Mouse (Mus musculus): Measurements from ENCODE around the gene Ube2g2. TPM values are rescaled to one million over a fixed set of nuclear protein-coding genes. Genes with fewer than 3 reads are reported as not detected.

Gene Ube2g2
- 10 to 100 TPM; 81.7 to 84.9 TPM for total RNA-seq (2021)
- long read RNA-seq, experiment 1, transcript Ube2g2-204 (6 exons, 2,031 nt), result major isoform, 118 of 156 reads
- long read RNA-seq, experiment 1, partial matches to known transcripts, result 34 of 156 reads
- long read RNA-seq, experiment 1, other reads (novel, unspliced or antisense), result 4 of 156 reads
- long read RNA-seq, experiment 2, transcript Ube2g2-204 (6 exons, 2,031 nt), result major isoform, 175 of 205 reads
- long read RNA-seq, experiment 2, partial matches to known transcripts, result 4 of 205 reads
- long read RNA-seq, experiment 2, other reads (novel, unspliced or antisense), result 26 of 205 reads

DNA sequence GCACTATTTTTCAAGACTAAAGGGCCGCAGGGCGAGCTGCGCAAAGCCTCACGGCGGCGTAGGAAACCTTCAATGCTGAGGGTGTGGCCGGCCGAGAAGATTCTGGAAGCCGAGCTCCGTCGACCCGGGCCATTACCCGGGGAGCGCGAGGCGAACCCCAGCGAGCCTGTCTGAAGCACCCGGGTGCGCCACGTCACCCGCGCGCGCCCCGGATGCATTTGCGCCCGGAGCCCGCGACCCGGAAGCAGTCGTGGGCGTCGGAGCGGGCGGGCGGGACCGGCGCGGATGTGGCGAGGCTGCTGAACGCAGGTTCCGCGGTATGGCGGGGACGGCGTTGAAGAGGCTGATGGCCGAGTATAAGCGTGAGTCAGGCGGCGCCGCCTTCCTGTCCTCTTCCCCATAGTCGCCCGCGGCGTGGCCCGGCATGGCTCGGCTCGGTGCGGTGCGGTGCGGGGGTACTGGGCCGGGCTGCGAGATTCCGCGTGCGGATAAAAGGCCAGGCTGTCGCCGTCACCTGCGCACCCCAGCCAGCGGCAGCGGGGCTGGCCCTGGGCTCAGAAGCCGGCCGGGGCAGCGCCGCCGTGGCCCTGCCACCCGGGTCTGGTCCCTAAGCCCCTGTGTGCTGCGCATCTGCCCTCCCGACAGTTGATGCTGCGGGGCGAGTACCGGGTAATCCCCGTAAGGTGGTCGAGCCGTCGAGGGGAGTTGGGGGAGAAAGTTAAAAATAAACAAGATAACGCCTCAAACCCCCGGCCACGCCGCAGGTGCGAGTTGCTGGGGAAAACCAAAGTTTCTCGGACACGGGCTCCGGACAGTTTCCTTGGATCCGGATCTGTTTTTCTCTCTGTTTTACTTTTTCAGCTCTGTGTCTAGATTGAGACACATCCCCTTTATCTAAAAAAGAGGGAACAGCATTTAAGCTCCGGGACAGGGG, at the start of gene Ube2g2:
TSS of gene Ube2g2 (plus strand) at position 221 of the 934 bp plus-strand sequence.
- DNase-seq, result peak; percentile 93

DNA sequence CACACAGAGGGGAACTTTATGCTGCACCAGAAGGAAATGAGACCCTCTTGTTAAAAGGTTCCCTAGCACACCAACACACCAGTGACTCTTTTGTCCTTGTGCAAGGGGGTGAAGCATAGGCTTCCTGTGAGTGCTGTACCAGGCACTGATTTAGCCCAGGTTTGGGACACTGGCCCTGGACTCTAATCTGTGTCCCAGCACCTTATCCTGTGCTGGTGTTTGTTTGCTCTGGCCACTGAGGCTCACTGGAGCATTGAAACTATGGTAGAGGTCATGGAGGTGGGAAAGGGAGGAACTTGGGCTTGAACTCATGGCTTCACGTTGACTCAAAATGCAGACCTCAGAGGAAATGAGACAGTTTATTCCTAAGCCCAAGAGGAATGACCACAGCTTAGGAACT, 48.9 kb upstream of the Ube2g2 start:
- DNase-seq, result no peak

DNA sequence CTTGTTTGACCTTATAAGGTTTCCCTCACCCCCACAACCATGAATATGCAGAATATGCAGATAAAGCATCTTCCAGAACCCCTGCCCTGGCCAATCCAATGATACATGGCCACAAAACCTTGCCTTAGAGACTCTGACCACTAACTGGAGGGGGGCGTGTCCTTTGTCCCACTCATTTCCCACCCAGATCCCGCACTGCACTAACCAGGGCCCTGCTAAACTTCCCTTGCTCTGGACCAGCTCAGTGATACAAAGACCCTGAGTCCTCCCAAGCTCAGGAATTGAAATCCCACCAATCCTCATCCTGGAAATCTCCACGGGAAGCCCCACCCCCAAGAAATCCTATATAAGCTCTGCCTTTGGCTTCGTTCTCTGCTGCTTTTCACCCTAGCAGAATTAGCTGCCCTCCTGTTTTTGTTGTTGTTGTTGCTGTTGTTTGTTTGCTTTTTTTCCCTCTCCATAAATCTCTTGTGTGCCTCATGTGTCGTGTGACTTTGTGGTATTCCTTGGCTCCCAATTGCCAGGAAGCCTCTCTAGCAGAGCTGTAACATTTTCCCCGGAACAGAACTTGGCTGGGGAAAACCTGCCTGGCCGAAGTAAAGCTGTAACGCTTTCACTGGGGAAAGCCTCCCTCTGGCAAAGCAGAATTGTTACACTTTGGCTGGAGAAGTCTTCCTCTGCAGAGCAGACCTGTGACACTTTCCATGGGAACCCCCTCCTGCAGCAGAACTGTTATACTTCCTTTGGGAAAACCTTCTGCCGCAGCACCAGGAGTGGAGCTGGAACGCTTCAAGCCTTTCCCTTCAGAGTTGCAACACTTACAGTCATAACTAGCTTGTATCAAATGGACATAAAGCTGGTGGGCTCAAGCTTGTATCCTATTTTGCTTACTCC, 41.8 kb upstream of the Ube2g2 start:
- peak; percentile 23 for DNase-seq

DNA sequence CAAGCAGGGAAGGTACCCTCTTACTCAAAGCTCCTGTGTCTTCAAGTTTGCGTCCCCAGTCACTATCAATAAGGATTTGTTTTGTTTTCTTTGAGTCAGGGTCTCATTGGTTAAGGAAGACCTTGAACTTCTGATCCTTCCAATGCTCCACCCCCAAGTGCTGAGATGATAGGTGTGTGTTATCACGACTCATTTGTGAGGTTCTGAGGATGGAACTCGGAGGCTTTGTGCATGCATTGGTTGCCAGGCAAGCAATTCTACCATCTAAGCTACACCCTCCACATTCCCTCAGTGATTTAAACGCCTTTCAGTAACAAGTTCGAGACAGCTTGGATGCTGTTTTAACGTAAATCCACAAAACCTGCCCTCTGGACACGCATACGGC, 41.1 kb upstream of the Ube2g2 start:
- no peak for DNase-seq

DNA sequence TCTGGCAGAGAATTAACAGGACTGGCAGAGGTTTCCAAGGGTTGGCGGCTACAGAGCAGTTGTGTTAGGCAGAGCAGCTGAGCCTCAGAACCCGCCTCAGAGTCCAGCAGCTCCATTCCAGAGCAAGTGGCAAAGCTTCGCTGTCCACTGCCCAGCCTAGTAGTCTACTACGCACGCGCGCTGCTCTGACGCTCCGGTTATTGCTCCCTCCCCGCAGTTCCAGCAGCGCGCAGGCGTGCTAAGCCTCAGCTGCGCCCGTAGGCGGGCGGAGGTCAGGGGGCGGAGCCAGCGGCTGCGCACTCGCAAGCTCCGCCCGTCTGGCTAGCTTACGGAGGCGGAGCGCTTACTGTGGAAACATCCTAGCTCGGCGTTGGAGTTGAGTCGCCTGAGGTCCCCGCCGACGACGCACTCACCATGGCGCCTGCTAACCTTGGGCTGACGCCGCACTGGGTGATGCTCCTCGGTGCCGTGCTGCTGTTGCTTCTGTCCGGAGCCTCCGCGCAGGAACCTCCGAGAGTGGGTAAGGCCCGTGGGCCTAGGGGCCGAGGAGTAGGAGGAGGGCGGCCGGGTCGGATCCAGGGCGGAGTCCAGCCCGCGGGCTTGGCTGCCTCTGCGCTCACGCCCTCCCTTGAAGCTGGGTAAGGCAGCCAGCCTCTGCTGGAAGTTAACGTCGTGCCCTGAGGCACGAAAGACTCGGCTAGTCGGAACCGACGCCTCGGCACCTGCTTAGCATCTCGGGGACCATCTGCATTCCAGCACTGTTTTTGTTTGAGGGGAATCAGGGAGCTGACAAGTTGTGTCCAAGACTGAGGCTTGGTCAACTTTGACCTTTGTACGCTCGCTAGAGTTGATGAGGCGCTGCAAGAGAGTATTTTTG, 40.4 kb upstream of the Ube2g2 start, which contains the start of gene Pttg1ip:
TSS of gene Pttg1ip (plus strand) at position 313 of the 877 bp plus-strand sequence.
- peak; percentile 97 for DNase-seq

DNA sequence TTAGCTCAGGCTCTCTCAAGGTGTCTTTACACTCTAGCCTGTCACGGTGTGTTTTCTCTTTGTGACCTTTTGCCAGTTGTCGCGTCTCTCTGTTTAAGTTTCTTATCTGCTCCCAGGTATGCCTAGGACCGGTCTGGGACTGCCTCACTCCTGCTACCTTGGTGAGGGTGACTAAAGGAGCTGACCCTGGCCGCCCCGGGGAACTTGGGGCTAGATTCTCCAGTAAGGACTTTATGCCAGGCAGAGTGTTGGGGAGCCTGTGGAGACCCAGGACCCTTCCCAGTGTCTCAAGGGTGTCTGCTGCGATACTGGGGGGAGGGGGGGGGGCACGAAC, 39.8 kb upstream of the Ube2g2 start:
- no peak for DNase-seq

DNA sequence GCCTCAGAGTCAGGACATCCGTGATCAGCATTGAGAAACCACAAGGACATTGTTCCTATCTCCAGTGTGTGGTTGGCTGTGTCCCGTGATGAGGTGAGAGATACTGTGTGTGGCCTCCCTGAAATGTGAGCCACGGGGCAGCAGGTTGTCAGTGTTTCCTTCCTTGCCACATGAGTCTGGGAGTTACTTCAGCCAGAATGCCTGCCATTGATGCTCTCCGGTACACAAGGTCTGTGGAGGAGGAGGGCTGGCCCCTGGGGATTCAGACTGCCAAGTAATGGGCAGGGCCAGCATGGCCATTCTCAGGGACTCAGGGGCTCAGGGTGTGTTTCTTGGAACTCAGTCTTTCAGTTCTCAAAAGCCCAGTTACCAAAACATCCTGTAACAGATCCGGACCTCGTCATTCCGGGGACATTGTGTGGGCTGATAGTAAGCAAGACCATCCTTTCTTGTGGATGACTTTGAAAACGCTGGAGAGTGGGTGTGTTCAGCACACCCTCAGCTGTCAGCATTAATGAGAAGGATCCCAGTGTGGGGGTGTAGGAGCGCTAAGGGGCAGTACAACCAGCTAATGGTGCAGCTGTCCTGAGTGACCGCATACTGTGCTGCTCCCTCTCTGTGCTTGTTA, 38.2 kb upstream of the Ube2g2 start:
- peak; percentile 43 for DNase-seq

DNA sequence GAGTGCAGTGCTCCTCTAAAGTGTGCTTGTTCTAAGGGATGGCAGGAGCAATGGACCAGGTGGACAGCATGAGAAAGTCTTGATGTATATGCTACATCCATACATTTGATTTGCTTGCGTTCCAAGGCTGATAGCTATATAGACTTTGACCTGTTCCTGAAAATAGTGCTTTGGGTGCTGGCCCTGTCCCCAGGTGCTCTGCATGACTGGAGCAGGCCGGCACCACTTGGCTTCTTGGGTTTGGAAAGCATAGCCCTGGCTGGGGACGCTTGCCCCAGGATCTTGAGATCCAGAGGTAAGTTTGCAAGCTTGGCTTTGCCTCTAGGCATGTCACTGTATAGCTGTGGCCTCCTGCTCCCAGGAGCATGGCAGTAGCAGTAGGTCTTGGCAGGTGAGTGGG, 35.4 kb upstream of the Ube2g2 start:
- DNase-seq, result no peak

DNA sequence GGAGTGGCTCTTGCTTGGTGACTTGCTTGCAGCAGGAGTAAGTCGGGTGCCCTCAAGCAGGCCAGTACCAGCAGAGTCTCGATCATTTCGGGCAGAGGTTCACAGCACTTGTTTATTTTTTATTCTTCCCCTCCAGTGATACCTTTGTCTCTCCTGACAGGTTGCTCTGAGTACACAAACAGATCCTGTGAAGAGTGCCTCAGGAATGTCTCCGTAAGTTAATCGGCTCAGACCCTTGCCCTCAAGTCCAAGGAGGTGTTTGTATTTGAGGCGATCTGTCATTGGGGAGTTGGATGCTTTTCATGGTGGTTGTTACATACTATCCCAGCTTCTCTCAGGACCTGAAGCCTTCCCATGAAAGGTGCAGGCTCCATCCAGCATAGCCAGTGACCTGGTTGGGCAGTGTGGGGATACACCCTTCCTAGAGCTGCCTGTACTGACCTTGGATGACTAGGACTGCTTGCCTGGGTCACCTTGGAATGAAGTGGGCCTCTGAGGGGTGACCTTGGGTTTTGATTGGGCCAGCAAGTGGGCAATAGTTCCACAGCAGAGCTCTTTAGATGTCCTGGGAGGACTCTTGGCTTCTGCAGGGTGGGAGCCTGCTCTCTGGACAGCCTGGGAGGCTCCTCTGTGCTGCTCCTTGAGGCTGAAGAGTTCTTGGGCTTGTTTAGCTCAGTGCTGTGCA, 34.8 kb upstream of the Ube2g2 start:
- DNase-seq, result no peak

DNA sequence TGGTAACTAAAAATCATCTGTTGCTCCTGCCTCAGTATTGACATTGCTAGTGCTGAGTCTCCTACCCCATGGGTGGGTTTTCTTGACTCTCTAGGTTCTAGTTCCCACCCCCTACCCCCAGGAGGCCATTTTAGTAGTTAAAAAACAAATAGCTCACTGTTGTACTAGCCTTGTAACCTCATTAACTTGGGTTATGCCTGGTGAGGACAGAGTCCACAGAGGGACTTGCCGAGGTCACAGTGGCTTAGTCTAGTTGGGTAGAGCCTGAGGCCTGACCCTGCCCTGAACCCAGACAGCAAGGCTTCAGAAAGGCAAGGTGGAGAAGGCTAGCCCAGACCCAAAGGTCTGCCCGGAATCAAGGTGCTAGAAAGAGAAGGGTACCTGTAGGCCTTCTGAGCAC, 34.0 kb upstream of the Ube2g2 start:
- DNase-seq, result no peak

DNA sequence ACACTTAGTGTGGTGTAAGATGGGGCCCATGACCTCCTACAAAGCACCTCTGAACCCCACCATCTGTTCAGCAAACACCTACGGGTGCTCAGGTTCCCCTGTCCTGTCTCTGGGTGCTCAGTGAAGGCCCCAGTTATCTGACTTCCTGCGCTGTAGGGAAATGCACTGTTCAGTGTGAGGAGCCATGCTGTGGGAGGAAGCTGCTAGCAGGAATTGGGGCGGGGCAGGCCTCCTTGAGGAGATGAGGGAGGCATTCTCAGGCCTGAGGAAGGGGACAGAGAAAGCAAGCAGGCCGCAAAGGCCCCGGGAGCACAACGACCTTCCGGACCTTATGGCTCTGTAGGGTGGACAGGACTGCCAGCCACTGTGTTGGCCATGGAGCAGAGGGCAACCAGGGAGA, 33.0 kb upstream of the Ube2g2 start:
- no peak for DNase-seq

DNA sequence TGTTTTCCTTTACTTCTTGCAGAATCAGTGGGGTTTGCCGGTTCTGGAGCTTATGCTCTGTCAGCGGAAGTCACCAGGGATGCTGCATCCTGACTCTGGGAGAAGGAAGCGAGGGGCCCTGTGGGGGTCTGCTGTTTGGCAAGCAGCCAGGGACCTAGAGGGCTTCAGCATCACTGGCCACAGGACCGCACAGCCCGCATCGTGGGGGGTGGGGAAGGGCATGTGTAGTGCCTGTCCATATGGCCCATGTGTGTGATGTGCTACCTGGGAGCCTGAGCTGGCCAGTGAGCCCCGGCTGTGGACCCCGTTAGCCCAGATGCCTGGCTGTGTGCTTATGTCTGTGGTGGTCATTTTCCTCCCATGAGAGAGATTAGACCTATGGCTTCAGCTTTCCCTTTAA, 32.3 kb upstream of the Ube2g2 start:
- DNase-seq, result no peak

DNA sequence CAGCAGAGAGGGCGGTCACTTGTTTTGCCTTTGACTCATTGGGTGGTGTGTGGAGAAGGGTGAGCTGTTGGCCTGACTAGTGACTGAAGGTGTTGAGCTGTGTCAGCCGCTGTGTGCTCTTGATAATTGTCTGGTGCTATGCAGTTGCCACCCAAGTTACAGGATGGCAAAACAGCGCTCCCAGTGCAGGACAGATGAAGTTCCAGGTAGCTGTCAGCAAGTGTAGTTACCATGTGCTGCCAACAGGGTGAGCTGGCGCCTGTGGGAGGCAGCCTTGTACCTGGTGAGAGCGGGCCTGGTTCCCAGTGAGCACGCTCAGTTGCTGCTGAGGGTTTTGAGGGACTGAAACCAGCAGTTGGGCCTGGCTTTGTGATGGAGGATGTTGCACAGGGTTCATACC, 31.3 kb upstream of the Ube2g2 start:
- no peak for DNase-seq

DNA sequence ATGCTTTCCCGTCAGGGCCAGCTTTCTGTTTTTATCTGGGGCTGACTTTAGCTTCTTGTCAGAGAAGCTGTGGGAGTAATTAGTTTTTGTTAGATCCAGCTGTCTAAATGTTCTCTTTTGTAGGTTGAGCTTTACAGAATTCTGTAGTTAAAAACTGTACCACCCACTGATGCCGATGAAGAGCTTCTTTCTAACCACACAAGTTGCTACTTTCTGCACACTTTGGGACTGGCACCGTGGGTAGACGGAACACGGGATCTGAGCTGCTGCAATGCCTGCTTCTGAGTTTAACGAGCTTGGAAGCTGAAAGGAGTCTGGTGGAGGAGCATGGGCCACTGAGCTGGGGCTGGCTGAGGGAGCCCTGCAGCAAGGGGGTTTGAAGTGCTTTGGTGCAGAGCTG, 30.5 kb upstream of the Ube2g2 start:
- DNase-seq, result no peak

DNA sequence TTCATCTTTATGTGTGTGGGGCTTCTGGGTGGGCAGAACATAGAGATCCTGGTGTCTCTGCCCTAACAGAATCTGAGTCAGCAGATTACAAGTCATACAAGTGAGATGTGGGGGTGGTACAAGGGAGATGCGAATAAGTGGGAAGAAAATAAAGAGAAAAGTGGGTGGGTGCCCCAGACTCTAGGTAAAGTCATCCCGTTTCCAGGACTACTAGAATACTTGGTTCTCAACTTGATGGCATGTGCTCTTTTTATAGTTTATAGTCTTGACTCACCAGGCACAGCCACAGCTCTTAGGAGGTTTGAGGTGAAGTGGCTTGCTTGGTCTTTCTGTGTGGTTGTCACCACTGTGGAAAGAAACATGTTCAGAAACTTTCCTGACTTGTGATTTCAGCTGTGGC, 26.0 kb upstream of the Ube2g2 start:
- DNase-seq, result no peak

DNA sequence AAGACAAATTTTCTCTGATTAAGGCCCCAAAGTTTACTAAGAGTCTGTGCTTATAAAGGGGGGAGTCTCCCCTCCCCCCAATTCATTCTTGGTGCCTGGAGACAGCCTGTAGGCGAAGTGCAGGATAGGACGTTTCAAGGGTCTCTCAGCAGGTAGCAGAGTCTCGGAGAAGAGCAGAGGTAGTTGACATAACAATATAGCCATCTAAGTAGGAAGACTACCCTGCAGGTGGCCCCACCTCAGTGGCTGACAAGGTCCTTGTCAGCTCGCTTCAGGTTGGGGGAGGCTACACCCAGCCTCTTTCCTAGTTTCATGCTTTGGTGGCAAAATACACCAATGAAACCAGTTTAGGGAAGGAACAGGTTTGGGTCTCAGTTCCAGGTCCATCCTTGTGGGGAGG, 19.1 kb upstream of the Ube2g2 start:
- DNase-seq, result no peak

DNA sequence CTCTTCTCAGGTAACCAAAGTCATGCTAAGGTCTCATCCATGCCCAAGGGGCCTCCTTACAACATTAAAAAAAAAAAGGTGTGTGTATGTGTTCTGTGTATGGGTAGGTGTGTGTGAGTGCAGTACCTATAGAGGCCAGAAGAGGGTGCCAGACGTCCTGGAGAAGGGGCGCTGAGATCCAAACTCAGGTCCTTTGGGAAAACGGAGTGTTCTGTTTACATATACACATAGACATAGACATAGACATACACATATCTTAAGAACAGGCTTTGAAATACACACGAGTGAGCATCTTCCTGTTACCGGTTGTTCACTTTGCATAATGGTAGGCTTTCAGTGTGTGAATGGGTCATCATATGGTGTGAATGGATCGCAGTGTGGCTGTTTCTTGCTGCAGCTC, 18.0 kb upstream of the Ube2g2 start:
- no peak for DNase-seq

DNA sequence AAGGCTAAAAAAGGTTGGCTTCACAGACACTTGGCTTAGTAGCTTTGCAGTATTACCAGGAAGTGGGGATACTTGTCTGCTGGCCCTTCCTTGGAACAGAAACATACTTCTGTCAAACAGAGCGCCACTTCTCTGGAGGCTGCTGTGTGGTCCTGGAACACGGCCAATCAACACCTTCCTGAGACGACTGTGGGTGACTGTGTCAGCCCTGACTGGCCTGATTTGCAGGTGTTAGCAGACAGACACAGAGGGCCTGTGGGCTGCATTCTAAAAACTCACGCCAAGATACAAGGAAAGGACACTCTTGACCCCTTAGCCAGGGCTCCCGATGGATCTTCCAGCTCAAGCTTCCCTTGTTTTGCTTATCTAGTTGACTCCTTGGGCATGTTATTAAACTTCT, 17.1 kb upstream of the Ube2g2 start:
- no peak for DNase-seq

DNA sequence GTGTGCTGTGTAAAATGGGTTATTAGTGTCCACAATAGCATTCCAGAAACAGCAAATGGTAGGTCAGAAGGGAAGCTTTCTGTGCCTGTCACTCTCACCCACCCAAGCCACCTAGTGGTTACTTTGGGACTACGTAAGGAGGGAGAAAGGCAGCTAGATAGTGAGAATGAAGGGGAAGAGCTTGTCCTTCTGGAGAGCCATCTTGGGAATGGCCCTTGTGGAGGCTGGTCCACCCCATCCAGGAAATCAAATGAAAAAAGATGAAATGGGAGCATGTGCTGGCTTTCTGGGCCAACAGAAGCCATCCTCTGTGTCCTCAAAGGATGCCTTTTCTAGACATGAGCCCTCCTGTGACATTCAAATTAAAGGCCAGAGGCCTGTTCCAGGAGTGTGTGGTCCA, 16.7 kb upstream of the Ube2g2 start:
- DNase-seq, result no peak
